Mouse (Mus musculus): Measurements from ENCODE around the gene Cabcoco1. TPM values are rescaled to one million over a fixed set of nuclear protein-coding genes. Genes with fewer than 3 reads are reported as not detected.

Cabcoco1 gene
- total RNA-seq, 1 experiment from 2014 or later, result 4.8 TPM

DNA sequence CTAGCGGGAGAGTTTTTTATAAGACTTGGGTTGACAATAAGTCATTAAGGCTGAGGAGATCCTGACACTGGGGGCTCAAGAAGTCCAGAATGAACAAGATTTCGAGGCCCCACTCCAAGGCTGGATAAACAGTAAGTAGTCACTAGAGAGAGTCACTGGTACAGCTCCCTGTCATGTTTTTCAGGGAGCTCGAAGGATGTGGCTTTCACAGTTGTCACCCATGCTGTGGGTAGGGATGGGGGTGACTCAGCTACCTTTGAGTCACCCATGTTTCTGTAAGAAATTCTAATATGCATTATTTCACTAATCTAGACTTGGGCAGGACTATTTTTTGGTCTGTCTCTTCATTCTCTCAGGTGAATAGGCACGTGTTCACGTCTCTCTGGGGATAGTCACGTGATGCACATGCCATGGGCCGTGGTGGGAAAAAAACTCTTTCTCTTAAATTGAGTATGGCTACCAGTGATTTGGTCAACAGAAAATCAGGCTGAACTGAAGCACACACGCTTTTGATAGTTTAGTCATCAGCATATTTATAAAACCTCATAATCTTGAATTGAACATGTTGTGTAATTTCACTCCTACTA lies 29.2 kb downstream of the Cabcoco1 start:
- ATAC-seq (replicated peaks; ENCODE audit: low read depth, poor library complexity, severe bottlenecking), result no peak

DNA sequence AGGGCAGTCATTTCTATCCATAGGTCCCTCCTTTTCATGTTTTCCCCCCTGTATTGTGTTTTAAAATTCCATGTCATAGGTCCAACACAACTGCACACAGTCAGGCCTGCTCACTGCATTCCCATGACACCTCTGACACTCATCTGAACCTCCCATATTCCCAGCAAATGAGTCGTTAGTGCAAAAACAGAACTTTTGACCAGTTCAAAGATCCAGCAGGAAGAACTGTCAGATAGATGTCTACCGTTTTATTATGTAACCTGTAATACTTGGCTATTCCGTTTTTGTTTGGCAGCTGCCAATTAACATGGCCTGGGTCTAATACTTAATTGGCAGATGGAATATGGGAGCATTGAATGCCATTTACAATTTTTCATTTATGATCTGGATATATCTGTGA lies 34.0 kb downstream of the Cabcoco1 start:
- ATAC-seq (replicated peaks; ENCODE audit: low read depth, poor library complexity, severe bottlenecking), result no peak

DNA sequence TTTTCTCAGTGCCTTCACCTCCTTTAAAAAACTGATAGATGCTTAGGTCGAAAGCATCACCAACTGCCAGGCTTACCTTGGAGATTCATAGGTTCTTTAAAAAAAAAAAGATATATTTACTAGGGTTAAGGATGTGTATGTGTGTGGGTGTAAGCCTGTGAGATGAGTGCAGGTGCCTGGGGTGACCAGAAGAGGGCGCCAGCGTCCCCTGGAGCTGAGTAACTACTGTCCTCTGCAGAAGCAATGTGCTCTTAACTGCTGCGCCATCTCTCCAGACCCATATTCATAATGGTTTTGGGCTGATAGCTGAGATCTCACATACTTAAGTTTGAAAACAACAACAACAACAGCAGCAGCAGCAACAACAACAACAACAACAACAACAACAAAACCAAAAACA lies 35.5 kb downstream of the Cabcoco1 start:
- ATAC-seq (replicated peaks; ENCODE audit: low read depth, poor library complexity, severe bottlenecking), result no peak

DNA sequence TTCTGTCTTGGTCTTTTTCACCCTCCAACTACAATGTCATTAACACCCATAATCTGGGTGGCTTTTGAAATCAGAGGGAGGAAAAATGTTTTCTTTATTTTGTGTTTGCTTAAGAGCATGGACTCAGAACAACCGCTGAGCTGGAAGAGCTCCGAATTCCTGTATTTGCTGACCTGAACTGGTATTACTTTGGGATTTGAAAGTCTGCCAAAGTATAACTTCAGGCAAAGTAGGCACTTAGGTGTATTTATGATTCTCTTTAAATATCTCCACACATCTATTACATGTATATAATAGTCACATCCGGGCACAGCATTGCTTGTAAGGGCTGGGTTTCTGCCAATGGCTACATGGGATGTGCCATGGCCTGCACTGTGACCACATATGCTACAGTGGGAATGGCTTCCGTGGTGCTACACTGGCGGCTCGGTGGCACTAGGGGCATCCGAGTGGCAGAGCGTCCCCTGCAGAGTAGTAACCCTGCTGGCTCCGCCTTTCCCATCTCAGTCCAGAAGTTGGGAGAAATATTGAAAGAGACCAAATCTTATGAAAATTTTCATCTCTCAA lies 37.0 kb downstream of the Cabcoco1 start:
- ATAC-seq (replicated peaks; ENCODE audit: low read depth, poor library complexity, severe bottlenecking), result no peak

DNA sequence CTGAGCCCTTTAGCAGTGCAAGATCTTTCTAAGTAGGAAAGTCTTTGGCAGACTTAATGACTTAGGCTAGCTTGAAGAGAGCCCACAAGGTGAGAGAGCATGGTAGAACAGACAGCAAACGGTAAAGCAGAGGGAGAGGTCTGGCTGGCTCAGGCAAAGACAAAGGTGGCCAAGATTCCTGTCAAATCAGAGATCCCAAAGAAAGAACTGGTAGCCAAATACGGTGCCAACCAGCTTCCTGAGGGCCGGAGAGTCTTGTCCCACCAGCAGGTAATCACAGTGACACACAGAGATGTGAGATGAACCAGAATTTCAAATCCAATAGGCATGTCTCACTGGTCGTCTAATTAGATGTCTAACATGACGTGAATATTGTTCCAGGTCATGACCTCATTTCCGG lies 40.6 kb downstream of the Cabcoco1 start:
- ATAC-seq (replicated peaks; ENCODE audit: low read depth, poor library complexity, severe bottlenecking), result no peak

DNA sequence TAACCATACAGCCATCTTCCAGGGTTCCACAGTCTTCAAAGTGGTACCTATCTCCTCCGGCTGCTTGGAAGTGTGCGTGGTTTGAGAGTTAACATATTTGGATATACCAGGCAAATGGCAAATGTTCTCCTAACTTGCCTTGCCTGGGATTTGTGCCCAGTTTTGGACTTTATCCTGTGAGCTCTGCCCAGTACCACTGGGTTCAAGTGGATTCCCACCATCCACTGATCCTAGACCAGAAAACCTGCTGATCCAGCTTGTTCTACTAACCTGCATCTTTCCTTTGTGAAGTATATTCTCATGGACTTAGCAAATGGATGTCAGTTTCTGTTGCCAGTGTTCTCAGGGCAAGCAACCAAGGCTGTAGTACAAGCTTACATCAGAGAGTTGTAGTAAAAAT lies 46.5 kb downstream of the Cabcoco1 start:
- ATAC-seq (replicated peaks; ENCODE audit: low read depth, poor library complexity, severe bottlenecking), result no peak

DNA sequence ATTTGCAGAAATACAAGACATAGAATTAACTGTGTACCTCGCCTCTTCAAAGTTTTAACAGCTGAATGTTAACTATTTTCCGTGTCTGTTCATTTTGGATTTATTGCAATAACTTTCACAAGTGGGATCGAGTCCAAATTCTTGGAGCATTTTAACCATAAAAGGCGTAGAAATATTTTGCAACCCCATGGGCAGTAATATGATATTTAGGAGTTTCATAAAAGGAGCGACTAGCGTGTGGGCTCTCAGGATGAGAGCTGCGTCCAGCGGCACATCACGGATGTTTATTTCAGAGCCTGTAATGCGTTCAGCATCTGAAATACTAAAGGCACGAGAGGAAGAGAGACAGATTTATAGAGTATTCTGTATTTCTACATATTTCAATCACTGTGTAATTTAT lies 50.1 kb downstream of the Cabcoco1 start:
- ATAC-seq (replicated peaks; ENCODE audit: low read depth, poor library complexity, severe bottlenecking), result no peak

DNA sequence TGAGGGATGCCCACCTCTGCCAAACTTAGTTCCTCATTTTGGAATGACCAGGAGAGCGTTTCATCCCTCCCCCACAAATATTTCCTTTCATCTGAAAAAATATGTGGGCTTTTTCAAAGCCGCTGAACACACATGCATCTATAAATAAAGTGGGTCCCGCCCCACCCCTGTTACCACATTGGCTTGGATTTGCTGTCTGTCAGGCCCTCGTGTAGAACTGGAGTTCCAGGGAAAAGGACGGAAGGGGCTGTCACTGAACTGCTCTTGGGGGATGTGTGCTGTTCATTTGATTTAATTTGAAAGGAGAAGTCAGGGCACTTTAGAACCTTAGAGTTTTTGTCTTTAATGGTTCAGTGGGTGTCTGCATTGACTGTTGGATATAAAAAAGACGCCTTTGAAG lies 50.9 kb downstream of the Cabcoco1 start:
- ATAC-seq (replicated peaks; ENCODE audit: low read depth, poor library complexity, severe bottlenecking), result peak; percentile 93

DNA sequence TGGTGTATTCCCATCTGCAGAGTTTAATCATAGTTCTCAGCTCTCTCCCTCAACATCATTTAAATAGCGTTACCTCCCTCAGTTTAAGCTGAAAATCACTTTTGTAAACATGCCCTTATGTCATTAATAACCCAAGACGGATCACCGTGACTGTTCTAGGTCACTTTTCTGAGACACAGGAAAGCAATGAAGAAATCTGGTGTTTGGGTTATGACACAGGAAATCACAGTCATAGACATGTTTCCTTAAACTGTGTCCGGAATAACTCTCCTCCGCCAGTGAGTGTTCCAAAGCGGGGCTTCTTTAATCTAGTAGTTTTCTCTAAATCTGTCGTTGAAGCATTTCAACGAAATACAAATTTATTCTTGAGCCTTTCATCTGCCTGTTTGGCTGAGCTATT lies 68.9 kb downstream of the Cabcoco1 start:
- ATAC-seq (replicated peaks; ENCODE audit: low read depth, poor library complexity, severe bottlenecking), result peak; percentile 72

DNA sequence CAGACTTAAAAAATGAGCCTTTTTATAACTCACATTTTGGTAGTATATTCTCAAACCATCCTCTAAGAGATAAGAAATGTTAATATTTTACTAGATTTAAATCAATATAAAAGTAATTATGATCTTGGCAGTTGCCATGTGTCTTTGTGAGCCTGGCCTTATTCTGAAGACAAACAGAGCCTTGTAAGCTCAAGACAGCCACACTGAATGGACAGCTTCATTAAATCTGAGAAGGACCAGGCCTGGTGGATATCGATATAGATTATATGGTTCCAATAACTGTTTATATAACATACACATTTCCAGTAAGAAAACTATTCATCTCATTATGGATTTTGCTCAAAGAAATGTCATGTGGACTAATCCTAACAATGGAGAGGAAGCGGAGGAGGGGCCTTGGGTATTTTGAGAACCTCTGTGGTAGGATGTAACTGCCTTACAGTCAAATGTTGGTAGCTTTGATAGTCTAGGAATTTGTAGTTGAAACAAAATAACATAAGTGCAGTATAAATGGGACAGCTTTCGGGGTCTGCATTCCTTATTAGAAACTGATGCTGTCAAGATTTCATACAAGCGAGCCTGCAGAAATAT lies 75.9 kb downstream of the Cabcoco1 start:
- no peak for ATAC-seq (replicated peaks; ENCODE audit: low read depth, poor library complexity, severe bottlenecking)

DNA sequence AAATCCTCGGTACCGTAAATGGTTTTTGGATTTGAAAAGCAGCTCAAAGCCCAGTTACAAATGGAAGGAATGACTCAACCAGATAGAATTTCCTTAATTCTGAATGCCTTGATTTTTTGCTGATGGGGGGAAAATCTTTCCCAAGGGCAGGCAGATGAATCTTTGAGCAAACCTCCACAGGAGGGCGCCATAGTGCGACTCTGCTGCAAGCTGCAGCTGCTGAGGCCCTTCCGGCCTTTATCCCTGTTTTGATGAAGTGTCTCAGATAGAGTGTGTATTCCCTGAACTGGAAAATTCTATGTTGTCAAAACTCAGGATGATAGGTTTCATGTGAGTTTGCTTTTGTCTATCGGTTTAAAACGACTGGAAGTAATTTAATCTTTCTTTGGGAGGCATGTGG lies 76.8 kb downstream of the Cabcoco1 start:
- peak; percentile 81 for ATAC-seq (replicated peaks; ENCODE audit: low read depth, poor library complexity, severe bottlenecking)

DNA sequence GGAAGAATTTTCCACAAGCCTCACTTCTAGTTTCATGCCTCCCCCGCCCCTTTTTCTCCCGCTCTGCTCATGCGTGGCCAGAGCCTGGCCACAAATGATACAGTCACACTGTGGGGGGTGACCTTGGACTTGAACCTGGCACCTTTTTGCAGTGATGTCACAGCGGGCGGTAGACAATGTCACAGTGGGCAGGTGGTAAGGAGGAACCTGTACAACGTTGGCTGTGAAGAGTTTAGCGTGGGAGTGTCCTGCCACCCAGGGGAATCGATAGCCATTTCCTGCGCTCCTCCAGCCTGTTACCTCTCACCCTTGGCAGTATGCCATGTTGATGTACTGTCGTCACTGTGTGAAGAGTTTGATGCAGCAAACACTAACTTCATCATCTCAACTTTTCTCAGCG lies 81.9 kb downstream of the Cabcoco1 start:
- ATAC-seq (replicated peaks; ENCODE audit: low read depth, poor library complexity, severe bottlenecking), result no peak

DNA sequence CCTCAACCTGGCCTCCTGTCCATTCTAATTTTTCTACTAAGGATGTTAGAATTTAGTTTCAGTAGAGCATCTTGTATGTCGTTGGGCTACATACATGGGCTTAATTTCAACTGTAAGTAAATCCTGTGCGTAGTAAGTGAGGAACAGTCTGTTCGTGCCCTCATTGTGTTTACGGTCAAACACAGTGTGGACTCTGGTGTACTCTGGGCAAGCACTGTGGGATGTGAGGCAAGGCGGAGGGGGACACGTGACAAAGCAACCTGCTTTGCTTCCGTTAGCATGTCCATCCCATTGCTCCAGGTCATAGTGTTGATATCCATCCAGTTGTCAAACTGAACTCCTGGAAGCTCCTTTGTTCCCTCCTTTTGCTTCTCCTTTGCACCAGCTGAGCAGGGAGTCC lies 84.7 kb downstream of the Cabcoco1 start:
- no peak for ATAC-seq (replicated peaks; ENCODE audit: low read depth, poor library complexity, severe bottlenecking)

DNA sequence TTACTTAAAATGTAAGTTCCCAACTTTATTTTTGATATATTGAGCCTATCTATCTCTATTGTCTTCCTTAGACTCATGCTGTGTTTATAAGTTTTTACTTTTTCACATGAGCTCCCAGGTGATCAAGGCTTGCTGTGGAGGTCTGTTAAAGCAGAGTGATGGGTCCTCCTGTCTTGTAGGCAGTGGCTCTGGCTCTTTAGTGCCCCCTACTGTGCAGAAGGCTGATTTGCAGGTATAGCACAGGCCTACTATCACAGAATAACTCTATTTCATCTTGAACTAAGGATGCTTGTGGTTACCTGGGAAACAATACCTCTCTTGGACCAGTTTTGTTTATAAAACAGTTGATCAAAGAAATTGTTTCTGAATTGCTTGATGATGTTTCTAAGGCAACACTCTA lies 87.2 kb downstream of the Cabcoco1 start:
- no peak for ATAC-seq (replicated peaks; ENCODE audit: low read depth, poor library complexity, severe bottlenecking)

DNA sequence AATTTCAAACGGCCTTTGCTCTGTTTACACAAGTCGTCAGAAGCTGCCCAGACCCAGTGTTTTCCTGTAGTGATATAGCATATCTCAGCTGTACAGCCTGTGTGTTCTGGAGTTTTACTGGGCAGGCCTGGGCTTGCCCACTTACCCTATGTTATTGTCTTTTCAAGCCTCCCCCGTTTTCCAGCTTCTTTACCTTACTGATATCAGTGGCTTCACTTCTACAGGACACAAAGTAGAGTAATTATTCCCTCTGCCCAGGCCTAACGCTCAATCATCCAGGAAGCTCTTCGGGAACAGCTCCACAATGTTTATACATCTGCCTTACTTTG lies 94.9 kb downstream of the Cabcoco1 start:
- peak; percentile 58 for ATAC-seq (replicated peaks; ENCODE audit: low read depth, poor library complexity, severe bottlenecking)

DNA sequence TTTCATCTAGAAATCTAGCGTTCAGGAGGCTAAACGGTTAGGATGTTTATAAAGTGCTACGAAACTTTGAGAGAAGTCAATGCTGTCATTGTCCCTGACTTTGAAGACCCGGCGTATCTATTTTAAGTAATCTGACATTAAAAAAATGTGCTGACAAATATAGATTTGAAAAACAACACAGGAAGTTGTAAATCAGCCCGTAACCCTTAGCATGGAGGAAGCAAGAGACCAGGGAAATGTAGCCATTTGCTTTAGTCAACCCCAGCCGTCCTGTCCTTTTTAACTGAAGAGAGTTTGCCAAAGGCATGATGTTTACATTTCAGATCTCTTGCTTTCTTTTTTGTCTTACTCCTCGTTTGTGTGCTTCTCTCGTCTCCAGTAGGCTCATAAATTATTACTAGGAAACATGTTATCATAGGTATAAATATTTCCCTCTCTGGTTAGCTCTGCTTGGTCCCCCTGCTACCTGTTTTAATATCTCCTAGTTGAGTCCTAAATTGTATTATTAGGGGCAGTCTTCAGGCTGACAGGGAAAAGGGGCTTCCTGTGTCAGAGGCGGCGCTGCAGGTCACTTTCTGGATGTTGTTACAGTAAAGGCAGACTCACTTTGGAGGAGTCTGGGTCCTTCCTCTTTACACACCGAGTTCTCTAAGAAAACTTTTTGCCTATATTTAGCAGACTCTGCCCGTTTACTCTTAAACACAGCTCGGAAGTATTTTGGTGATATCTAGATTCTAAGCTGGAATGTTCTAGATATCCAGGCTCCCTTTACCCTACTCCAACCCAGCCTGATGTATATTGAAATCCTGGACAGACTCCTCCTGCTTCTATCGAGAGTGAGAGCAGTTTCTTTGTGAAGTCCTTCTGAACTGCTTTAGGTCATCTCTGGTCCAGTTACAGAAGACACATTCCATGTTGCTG lies 95.6 kb downstream of the Cabcoco1 start:
- peak; percentile 53 for ATAC-seq (replicated peaks; ENCODE audit: low read depth, poor library complexity, severe bottlenecking)

DNA sequence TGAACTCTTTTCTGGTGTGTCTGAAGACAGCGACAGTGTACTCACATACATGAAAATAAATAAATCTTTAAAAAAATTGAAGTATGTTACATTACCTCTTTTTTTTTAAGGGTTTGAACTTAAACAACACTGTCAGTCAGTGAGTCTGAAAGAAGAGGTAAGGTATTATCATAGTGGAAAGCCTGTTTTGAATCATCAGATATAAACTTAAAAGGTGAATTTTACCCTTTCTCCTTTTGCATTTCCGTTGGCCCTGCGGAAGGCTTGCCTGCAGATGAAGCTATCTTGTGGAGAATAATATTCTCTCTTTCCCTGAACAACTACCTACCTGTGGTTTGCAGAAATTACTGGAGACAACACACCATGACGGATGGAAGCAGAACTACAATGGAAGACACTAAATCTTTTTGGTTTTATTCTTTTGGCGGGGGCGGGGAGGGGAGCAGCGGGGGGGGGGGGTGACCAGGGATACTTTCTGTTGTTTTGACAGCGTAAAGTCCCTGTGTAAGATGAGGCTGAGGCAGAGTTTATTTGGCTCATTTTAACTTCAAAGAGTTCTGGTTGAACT lies 96.4 kb downstream of the Cabcoco1 start:
- no peak for ATAC-seq (replicated peaks; ENCODE audit: low read depth, poor library complexity, severe bottlenecking)

DNA sequence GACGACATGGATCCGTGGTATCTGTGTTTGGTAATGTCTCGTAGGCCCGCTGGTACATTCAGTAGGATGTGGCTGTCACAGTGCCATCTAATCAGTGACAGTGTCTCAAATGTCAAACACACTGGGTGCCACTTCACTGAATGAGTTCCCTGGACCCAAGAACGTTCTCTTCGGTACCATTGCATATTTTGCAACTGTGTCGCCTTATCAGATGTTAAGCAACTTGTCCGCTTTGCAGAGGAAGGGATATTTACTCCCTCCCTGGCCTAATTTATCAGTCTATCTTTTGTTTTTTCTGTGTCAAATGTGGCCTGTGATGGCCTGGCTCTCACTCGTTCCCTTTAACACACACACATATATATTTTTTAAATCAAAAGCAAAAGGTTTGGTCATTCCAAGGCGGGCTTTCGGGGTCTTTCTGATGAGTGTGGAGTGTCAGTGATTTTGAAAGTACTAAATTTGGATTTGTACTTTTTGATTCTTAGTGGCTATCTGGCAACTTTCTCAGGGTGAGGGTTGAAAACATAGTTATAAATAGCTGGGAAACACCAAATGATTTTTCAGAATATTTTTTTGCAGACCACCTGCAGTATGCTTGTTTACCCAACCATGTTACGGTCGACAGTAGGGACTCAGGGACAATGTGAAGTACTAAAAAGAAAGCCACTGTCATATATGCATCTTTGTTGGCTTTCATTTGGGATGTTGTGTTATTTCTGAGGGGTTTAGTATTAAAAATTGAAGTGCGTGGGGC lies 97.2 kb downstream of the Cabcoco1 start:
- no peak for ATAC-seq (replicated peaks; ENCODE audit: low read depth, poor library complexity, severe bottlenecking)

DNA sequence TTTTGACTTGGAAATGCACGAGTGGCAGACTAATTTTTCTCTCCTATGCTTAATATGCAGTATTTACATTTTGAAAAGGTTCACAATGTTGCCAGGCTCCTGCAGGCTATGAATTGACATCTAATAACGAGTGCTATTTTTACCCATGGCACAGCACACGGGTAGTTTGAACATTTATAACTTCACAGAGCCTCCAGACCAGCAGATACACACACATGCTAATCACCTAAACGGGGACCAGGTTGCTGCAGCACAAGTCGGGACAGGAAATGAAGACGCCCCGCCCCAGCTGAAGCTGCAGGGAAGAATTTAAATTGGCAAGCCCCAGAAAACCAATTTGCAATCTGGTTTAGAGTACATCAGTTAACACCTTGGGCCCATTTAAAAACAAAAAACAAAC lies 98.6 kb downstream of the Cabcoco1 start:
- 0 out of 2 replicates have a peak, but pooled peaks have one; percentile 24 for ATAC-seq (replicated peaks; ENCODE audit: low read depth, poor library complexity, severe bottlenecking)

DNA sequence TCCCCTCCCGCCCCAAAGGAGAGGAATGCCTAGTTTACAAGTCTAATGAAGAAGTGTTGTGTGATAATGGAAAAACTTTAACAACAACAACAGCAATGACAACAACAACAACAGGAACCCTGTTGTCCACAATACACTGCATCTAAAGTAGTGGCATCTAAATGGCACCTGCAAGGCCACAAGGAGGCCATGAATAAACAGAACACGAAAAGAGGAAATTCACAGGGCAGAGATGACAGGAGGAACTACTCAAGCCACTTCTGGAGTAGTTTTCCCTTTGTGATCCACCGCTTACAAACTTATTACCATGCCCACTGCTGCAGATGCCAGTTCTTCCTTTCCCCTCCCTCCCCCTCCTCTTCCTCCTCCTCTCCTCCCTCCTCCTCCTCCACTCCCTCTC lies 99.0 kb downstream of the Cabcoco1 start:
- ATAC-seq (replicated peaks; ENCODE audit: low read depth, poor library complexity, severe bottlenecking), result peak; percentile 59
